Mouse (Mus musculus): ENCODE data around the gene Rsad2.
"Not testable (repeated sequence)": the region's sequence is repeated elsewhere in the genome, so short reads cannot be mapped to it uniquely, and the experiment has no call there.

Gene Rsad2

GRCm38 (mm10) chr12:26446377-26447045, 9.7 kb downstream of the Rsad2 start:
- no peak for DNase-seq (ENCODE audit: low read depth, low spot score)

GRCm38 (mm10) chr12:26444511-26444910, 11.7 kb downstream of the Rsad2 start:
- DNase-seq (ENCODE audit: low read depth, low spot score): no peak

GRCm38 (mm10) chr12:26444054-26444453, 12.2 kb downstream of the Rsad2 start:
- peak; percentile 76 for DNase-seq (ENCODE audit: low read depth, low spot score)

GRCm38 (mm10) chr12:26439366-26439765, 16.9 kb downstream of the Rsad2 start:
- no peak for DNase-seq (ENCODE audit: low read depth, low spot score)

- DNase-seq (ENCODE audit: low read depth, low spot score): no peak
Observed at GRCm38 (mm10) chr12:26437950-26438349, 18.3 kb downstream of the Rsad2 start.

GRCm38 (mm10) chr12:26436334-26436733, 19.9 kb downstream of the Rsad2 start:
- no peak for DNase-seq (ENCODE audit: low read depth, low spot score)

- not testable (repeated sequence) for DNase-seq (ENCODE audit: low read depth, low spot score)
Observed at GRCm38 (mm10) chr12:26428771-26429170, 27.5 kb downstream of the Rsad2 start.

GRCm38 (mm10) chr12:26424841-26425240, 31.4 kb downstream of the Rsad2 start:
- peak; percentile 78 for DNase-seq (ENCODE audit: low read depth, low spot score)

- no peak for DNase-seq (ENCODE audit: low read depth, low spot score)
Observed at GRCm38 (mm10) chr12:26418322-26418721, 37.9 kb downstream of the Rsad2 start.

- DNase-seq (ENCODE audit: low read depth, low spot score): no peak
Observed at GRCm38 (mm10) chr12:26416636-26417295, 39.5 kb downstream of the Rsad2 start.

- DNase-seq (ENCODE audit: low read depth, low spot score): peak; percentile 80
Observed at GRCm38 (mm10) chr12:26415104-26415771, 41.0 kb downstream of the Rsad2 start, which contains the start of gene Rnf144a. TSS of gene Rnf144a (minus strand) at chr12:26415254.

GRCm38 (mm10) chr12:26414451-26415103, 41.7 kb downstream of the Rsad2 start:
- no peak for DNase-seq (ENCODE audit: low read depth, low spot score)

- peak; percentile 21 for DNase-seq (ENCODE audit: low read depth, low spot score)
Observed at GRCm38 (mm10) chr12:26413961-26414411, 42.3 kb downstream of the Rsad2 start.

GRCm38 (mm10) chr12:26412802-26413201, 43.5 kb downstream of the Rsad2 start:
- DNase-seq (ENCODE audit: low read depth, low spot score): no peak

GRCm38 (mm10) chr12:26411841-26412450, 44.3 kb downstream of the Rsad2 start:
- no peak for DNase-seq (ENCODE audit: low read depth, low spot score)

- DNase-seq (ENCODE audit: low read depth, low spot score): no peak
Observed at GRCm38 (mm10) chr12:26410443-26410842, 45.8 kb downstream of the Rsad2 start.

- DNase-seq (ENCODE audit: low read depth, low spot score): no peak
Observed at GRCm38 (mm10) chr12:26408707-26409106, 47.5 kb downstream of the Rsad2 start.

GRCm38 (mm10) chr12:26404781-26405702, 51.2 kb downstream of the Rsad2 start:
- DNase-seq (ENCODE audit: low read depth, low spot score): peak; percentile 38

GRCm38 (mm10) chr12:26403372-26404125, 52.7 kb downstream of the Rsad2 start:
- DNase-seq (ENCODE audit: low read depth, low spot score): no peak

Data from 3T3-L1 (cell line).